Mouse (Mus musculus) megakaryocyte, embryonic 14.5 days (primary cell): ENCODE data around the gene Gm6899.

Source experiments
- FLI1 ChIP-seq: IDR thresholded peaks from 2 replicates; pipeline ENCODE4 v1.6.1; 2012; ENCODE audit warnings: low read length, inconsistent platforms, mixed read lengths
- GATA1 ChIP-seq: IDR thresholded peaks from 3 replicates; pipeline ENCODE4 v1.6.1; 2012; ENCODE audit warnings: mixed read lengths, low read length, inconsistent platforms, borderline replicate concordance

- no peak for TF ChIP-seq GATA1
- TF ChIP-seq FLI1: no peak
Measured at GRCm38 (mm10) chr11:26600692-26601091, 7.7 kb downstream of the Gm6899 start.
